Mouse (Mus musculus): ENCODE measurements at regions not wholly inside any gene's neighbourhood (a gene's known extent, or its start where the extent isn't known, plus 50 kb on each side); places are given as distances from the start of the nearest gene placed in this dataset.

GRCm38 (mm10) chr10:84183239-84183638, 257.2 kb downstream of the Nuak1 start:
- DNase-seq (ENCODE audit: low read depth, low spot score): no peak

- DNase-seq (ENCODE audit: low read depth, low spot score): no peak
Observed at GRCm38 (mm10) chr10:84186466-84186865, 253.9 kb downstream of the Nuak1 start.

- DNase-seq (ENCODE audit: low read depth, low spot score): no peak
Observed at GRCm38 (mm10) chr10:84199035-84199434, 241.4 kb downstream of the Nuak1 start.

- no peak for DNase-seq (ENCODE audit: low read depth, low spot score)
Observed at GRCm38 (mm10) chr10:84201785-84202184, 238.6 kb downstream of the Nuak1 start.

- DNase-seq (ENCODE audit: low read depth, low spot score): no peak
Observed at GRCm38 (mm10) chr10:84212096-84212785, 228.2 kb downstream of the Nuak1 start.

- no peak for DNase-seq (ENCODE audit: low read depth, low spot score)
Observed at GRCm38 (mm10) chr10:84214812-84215211, 225.6 kb downstream of the Nuak1 start.

- no peak for DNase-seq (ENCODE audit: low read depth, low spot score)
Observed at GRCm38 (mm10) chr10:84229224-84229921, 211.0 kb downstream of the Nuak1 start.

GRCm38 (mm10) chr10:84230011-84230781, 210.2 kb downstream of the Nuak1 start:
- DNase-seq (ENCODE audit: low read depth, low spot score): no peak

- DNase-seq (ENCODE audit: low read depth, low spot score): no peak
Observed at GRCm38 (mm10) chr10:84235006-84235405, 205.4 kb downstream of the Nuak1 start.

- no peak for DNase-seq (ENCODE audit: low read depth, low spot score)
Observed at GRCm38 (mm10) chr10:84236236-84236635, 204.2 kb downstream of the Nuak1 start.

GRCm38 (mm10) chr10:84238279-84238963, 202.0 kb downstream of the Nuak1 start:
- peak; percentile 14 for DNase-seq (ENCODE audit: low read depth, low spot score)

- DNase-seq (ENCODE audit: low read depth, low spot score): no peak
Observed at GRCm38 (mm10) chr10:84243283-84243682, 197.1 kb downstream of the Nuak1 start.

- DNase-seq (ENCODE audit: low read depth, low spot score): no peak
Observed at GRCm38 (mm10) chr10:84249346-84249745, 191.1 kb downstream of the Nuak1 start.

GRCm38 (mm10) chr10:84260931-84261650, 179.3 kb downstream of the Nuak1 start:
- DNase-seq (ENCODE audit: low read depth, low spot score): no peak

- no peak for DNase-seq (ENCODE audit: low read depth, low spot score)
Observed at GRCm38 (mm10) chr10:84262943-84263342, 177.5 kb downstream of the Nuak1 start.

- DNase-seq (ENCODE audit: low read depth, low spot score): no peak
Observed at GRCm38 (mm10) chr10:84285832-84286506, 154.4 kb downstream of the Nuak1 start.

- no peak for DNase-seq (ENCODE audit: low read depth, low spot score)
Observed at GRCm38 (mm10) chr10:84294422-84294821, 146.0 kb downstream of the Nuak1 start.

- no peak for DNase-seq (ENCODE audit: low read depth, low spot score)
Observed at GRCm38 (mm10) chr10:84296168-84296567, 144.2 kb downstream of the Nuak1 start.

GRCm38 (mm10) chr10:84301561-84301960, 138.8 kb downstream of the Nuak1 start:
- DNase-seq (ENCODE audit: low read depth, low spot score): no peak

GRCm38 (mm10) chr10:84302821-84303520, 137.4 kb downstream of the Nuak1 start:
- no peak for DNase-seq (ENCODE audit: low read depth, low spot score)
